Mouse (Mus musculus) spleen, adult 2 months (tissue): ENCODE data around the gene Pdss1. TPM values are rescaled to one million over a fixed set of nuclear protein-coding genes. Genes with fewer than 3 reads are reported as not detected.
"Not testable (repeated sequence)": the region's sequence is repeated elsewhere in the genome, so short reads cannot be mapped to it uniquely, and the experiment has no call there.

Experiments
- DNase-seq, 2 experiments: peaks; one replicate each; pipeline versions ENCODE4 v3.0.0 to v3.0.0-alpha.2; 2012 to 2021; ENCODE audit warnings: low spot score in 2 of 2, low read depth in 1 of 2
- H3K27ac ChIP-seq: fragments of 200-500 bp; 2 replicates; pipeline ENCODE4 v1.5.1; 2012; ENCODE audit warnings: low read length, inconsistent platforms; ENCODE audit not compliant: insufficient read depth
- H3K27me3 ChIP-seq: fragments of 200-500 bp; 2 replicates; pipeline ENCODE4 v1.6.1; 2012; ENCODE audit warnings: mild to moderate bottlenecking, moderate library complexity, low read length, inconsistent platforms; ENCODE audit not compliant: control insufficient read depth, insufficient read depth
- H3K36me3 ChIP-seq: fragments of 200-500 bp; 2 replicates; pipeline ENCODE4 v1.6.1; 2012; ENCODE audit warnings: mild to moderate bottlenecking, low read length, inconsistent platforms; ENCODE audit not compliant: control insufficient read depth, insufficient read depth
- H3K4me1 ChIP-seq: fragments of 200-500 bp; 2 replicates; pipeline ENCODE4 v1.6.1; 2011; ENCODE audit warnings: inconsistent platforms; ENCODE audit not compliant: control insufficient read depth, insufficient read depth, insufficient read length
- H3K4me3 ChIP-seq: fragments of 200-500 bp; 2 replicates; pipeline ENCODE4 v1.5.1; 2011; ENCODE audit warnings: mild to moderate bottlenecking, inconsistent platforms; ENCODE audit not compliant: insufficient read depth, insufficient read length; ENCODE audit errors: extremely low read depth
- CTCF ChIP-seq: fragments of 200-500 bp; IDR thresholded peaks from 2 replicates; pipeline ENCODE4 v1.5.1; 2011; ENCODE audit warnings: mild to moderate bottlenecking, inconsistent platforms; ENCODE audit not compliant: insufficient read depth, insufficient read length, insufficient replicate concordance; ENCODE audit errors: extremely low read depth
- POLR2A ChIP-seq: fragments of 200-500 bp; IDR thresholded peaks from 2 replicates; pipeline ENCODE4 v1.6.1; 2011; ENCODE audit warnings: low read depth, low read length, inconsistent platforms
- WGBS: fragments of 180-500 bp; shearing (Covaris S2); methylation state at CpG from one replicate; pipeline ENCODE4 v1.1.7; 2018; 5-methylcytosine and 5-hydroxymethylcytosine counted together
- polyA plus RNA-seq: library from polyadenylated mRNA; depleted of rRNA; stranded (reverse); fragments of >200 nt; gene quantifications from 2 replicates; pipeline ENCODE4 v1.2.3, GENCODE M21; 2012; rRNA removed

Gene Pdss1
- 2.3 and 2.4 TPM in 2 replicates for polyA plus RNA-seq

DNA sequence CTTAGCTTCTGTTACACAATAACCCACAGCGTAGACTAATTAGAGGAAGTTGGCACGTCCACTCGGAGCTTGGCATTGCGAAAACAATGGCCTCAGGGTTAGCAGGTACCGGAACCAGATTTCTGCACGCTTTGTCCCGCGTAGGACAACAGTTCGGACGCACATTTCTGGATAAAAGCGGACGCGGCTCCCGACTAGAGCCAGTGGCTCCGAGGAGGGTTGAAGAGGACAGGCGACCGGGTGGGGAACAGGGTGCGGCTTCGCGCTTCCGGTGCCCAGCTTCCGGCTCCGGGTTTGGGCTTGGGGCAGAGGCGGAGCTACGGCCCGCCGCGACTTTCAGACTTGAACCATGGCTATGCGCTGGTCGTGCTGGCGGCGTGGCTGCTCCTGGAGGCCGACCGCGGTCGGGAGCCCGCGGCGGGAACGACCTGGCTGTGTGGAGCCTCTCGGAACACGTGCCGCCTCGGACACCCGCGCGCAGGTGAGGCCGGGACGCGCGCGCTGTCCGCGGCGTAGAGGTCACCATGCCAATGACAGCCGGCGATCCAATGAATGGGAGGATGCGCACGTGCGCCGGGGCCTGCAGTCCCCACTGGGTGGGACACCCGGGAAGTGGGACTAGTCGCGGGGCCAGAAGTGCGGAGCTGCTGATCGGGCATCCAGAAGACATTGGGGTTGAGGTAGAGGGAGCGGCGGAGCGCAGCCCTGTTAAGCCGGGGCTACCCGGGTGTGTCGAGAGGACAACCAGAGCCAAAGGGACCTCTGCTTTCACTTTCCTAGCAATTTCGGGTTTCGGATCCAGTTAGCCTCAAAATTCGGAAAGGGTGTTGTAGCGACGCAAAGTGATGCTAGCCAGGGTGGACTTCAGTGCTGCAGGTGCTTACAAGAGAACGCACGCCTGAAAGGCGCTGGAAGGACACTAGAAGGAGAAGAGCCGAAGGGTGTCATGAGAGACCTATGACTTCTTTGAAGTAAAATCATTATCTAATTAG lies at the start of gene Pdss1:
TSS of gene Pdss1 (plus strand) at position 241 of the 992 bp plus-strand sequence.
- WGBS: under 1% methylated on average over 81 of the region's 81 CpGs

DNA sequence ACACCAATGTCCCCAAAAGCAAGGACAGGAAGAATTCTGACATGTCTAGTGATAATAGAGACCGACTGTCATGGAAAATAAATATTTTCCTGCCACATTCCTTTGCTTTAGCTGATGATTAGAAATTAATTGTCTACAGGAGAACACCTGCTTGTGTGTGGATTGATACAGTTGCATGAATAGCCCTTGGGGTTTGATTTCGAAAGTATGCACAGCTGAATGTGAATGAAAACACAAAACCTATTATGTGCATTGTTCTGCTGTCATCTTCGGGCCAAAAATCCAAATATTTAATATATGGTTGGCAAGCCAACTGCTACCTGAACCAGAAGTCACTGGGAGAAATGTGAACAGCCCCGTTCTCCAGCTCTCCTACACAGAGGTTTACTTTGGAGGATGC lies 43.4 kb upstream of the Pdss1 start:
- DNase-seq: no peak
- 89% methylated on average over 4 of the region's 4 CpGs for WGBS
- no peak for TF ChIP-seq CTCF
- TF ChIP-seq POLR2A: no peak

More for the DNA sequence above, at the start of gene Pdss1:
- peak; percentile 56 to 82 for DNase-seq
- Histone ChIP-seq H3K27me3 (no peaks in the 10 kb centered on the region), H3K4me1 (no peaks in the 10 kb centered on the region; the same call in 1 of the 2 replicates), H3K27ac (peak within 1 kb of the TSS; percentile 87), H3K36me3 (no peaks in the 10 kb centered on the region; the same call in 1 of the 2 replicates), H3K4me3 (peak within 1 kb of the TSS; percentile 79)
- no peak for TF ChIP-seq CTCF
- peak; percentile 67 for TF ChIP-seq POLR2A

DNA sequence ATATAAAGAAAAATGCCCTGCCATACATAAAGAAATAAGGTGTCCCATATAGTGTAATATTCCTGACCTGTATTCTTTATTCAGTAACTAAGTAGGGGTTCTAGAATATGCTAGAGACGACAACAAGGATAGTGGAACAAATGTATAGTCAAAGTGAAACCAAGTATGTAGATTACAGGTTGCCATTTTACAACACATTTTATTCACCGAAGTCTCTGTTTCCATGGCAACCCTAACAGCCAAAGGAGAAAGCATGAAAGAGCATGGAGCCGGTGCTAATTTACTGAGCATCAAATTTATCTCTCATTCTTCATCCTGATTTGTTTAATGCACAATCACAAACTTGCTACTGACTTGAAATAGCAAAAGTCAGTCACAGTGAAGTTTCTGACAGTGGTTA lies 37.8 kb upstream of the Pdss1 start:
- no peak for DNase-seq
- peaks cover 34% of the 10 kb centered on the region for H3K36me3 ChIP-seq
- H3K27me3 ChIP-seq: no peaks in the 10 kb centered on the region
- H3K27ac ChIP-seq: no peak overlapping the region
- H3K4me1 ChIP-seq: no peaks in the 10 kb centered on the region
- 78% methylated on average over 3 of the region's 3 CpGs for WGBS
- TF ChIP-seq CTCF (no peak), POLR2A (no peak)
- no peak overlapping the region for H3K4me3 ChIP-seq

More for the DNA sequence above, 43.4 kb upstream of the Pdss1 start:
- Histone ChIP-seq H3K27me3 (no peaks in the 10 kb centered on the region), H3K27ac (no peak overlapping the region), H3K36me3 (peaks cover 37% of the 10 kb centered on the region), H3K4me3 (no peak overlapping the region), H3K4me1 (no peaks in the 10 kb centered on the region)

DNA sequence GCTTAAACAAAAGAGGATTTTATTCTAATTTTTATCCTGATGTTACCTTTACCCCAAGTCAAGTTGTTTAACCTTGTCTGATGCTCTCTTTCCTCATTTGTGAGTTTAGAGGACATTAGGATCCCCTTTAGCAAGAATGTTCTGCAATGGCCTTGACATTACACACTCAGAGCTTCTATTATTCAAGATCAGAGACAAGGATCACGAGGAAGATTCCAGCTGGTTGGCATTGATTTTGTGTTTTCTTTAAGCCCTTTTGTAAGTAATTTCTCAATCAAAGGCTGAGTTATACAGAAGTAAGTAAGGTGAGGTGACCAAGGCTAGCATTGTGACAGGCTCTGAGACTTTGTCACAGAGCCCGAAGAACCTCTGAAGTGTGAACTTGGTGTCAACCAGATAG lies 33.1 kb upstream of the Pdss1 start:
- TF ChIP-seq CTCF: no peak
- TF ChIP-seq POLR2A: no peak
- H3K27ac ChIP-seq: no peak overlapping the region
- DNase-seq: no peak
- H3K36me3 ChIP-seq: peaks cover 19% of the 10 kb centered on the region
- H3K27me3 ChIP-seq: no peaks in the 10 kb centered on the region
- WGBS: 79% methylated on average over 2 of the region's 2 CpGs
- no peak overlapping the region for H3K4me3 ChIP-seq
- H3K4me1 ChIP-seq: no peaks in the 10 kb centered on the region

DNA sequence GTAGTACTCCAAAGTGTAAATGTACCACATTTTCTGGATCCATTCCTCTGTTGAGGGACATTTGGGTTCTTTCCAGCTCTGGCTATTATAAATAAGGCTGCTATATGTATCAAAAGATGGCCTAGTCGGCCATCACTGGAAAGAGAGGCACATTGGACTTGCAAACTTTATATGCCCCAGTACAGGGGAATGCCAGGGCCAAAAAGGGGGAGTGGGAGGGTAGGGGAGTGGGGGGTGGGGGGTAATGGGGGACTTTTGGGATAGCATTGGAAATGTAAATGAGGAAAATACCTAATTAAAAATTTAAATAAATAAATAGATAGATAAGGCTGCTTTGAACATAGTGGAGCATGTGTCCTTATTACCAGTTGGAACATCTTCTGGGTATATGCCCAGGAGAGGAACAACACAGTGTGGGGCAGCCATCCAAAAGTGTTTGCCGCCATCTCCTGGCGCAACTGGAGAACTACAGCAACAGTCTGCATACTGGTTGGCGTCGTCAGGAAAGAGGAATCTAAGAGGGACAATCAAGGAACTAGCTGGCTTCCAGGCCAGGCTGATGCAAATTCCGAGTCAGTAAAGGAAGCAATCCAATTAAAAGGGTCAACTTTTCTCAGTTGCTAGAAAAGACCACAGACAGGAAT lies 30.8 kb upstream of the Pdss1 start:
- peak; percentile 82; the same call in 1 of the 2 replicates for TF ChIP-seq CTCF
- WGBS: 14% methylated on average over 6 of the region's 6 CpGs
- not testable (repeated sequence) for H3K27ac ChIP-seq, H3K27me3 ChIP-seq, H3K4me3 ChIP-seq, H3K4me1 ChIP-seq
- peaks cover 24% of the 10 kb centered on the region for H3K36me3 ChIP-seq
- peak; percentile 39 to 57 for DNase-seq

DNA sequence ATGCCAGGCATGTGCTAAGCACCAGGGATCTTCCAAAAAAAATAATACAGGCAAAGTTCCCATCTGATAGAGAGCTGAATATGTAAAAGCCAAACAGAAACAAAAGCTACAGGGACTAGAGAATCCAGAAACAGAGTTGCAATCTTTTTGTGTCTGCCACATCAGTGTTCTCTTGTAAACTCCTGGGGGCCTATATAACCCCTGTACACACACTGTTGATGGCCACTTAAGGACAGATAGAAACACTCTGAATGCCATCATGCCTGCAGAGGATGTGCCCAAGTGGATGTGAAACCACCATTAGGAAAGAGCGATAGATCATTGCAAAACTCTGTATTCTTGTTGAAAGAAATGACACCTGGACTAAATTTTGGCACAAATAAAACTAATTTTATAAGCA lies 29.5 kb upstream of the Pdss1 start:
- TF ChIP-seq POLR2A (no peak), CTCF (no peak)
- WGBS: 86% methylated on average over 1 of the region's 1 CpGs
- DNase-seq: no peak
- Histone ChIP-seq H3K4me3 (no peak overlapping the region), H3K36me3 (peaks cover 23% of the 10 kb centered on the region), H3K27me3 (no peaks in the 10 kb centered on the region), H3K27ac (no peak overlapping the region), H3K4me1 (no peaks in the 10 kb centered on the region)
